Mouse (Mus musculus): ENCODE measurements around the gene Pard3.

GRCm38 (mm10) chr8:127031476-127031875, 32.2 kb upstream of the Pard3 start:
- TF ChIP-seq CTCF (IDR thresholded peaks at IDR 0.05; ENCODE audit: low read depth) (no peak), EP300 (optimal IDR thresholded peaks at IDR 0.05) (no peak)

All from stomach, postnatal 0 days (tissue).